Mouse (Mus musculus): Measurements from ENCODE around the gene Rpap3. TPM values are rescaled to one million over a fixed set of nuclear protein-coding genes. Genes with fewer than 3 reads are reported as not detected.
"Not testable (repeated sequence)": the region's sequence is repeated elsewhere in the genome, so short reads cannot be mapped to it uniquely, and the experiment has no call there.

The Rpap3 gene
- total RNA-seq, 2 experiments from 2014 or later: 11.5 to 12.4 TPM

GRCm38 (mm10) chr15:97715083-97715482 lies 9.5 kb upstream of the Rpap3 start:
- intact Hi-C loops (cut with DNase I): loop anchor here (5.0 kb wide), 1 partner anchor 237 kb away; no protein-coding TSS in a partner anchor
- no peak for DNase-seq

DNA sequence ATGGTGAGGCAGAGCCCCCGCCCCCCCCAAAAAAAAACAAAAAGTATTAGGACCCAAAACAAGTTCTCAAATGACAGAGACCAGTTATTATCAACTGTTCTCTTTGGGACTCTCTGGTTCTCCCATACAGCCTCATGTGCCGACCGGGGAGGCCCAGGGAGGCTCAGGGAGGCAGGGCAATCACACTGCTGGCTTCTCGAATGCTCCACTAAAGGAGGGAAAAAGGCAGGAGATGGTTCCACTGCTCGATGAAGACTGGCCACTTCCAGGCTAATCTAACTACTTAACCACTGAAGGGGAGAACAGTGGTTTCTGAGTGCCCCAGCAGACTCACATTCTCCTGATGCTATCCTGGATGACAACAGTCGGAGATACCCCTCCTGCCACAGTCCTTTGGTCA lies 6.9 kb upstream of the Rpap3 start:
- no peak for DNase-seq
- intact Hi-C loops (cut with DNase I): no loop called here

GRCm38 (mm10) chr15:97710906-97711305 lies 5.3 kb upstream of the Rpap3 start:
- intact Hi-C loops (cut with DNase I): no loop called here

DNA sequence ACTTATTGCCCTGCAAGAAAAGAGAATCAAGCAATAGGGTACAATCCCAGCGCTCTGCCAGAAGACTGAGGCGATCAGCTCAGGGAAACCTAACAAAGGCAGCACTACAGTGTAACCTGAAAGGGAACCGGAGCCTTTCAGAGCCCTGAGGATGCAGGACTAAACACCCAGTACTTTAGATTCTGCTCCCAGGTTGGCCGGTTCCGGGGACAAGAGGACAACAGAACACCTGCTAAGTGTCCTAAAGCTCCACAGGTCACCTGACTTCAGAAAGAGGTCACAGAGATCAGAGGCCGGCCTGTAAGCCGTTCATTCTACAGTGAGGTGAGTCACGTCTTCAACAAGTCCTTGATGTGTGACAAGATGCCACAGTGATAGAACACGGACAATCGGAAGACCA lies 9.0 kb downstream of the Rpap3 start:
- intact Hi-C loops (cut with DNase I): no loop called here
- DNase-seq: no peak

More at GRCm38 (mm10) chr15:97710906-97711305, 5.3 kb upstream of the Rpap3 start:
- DNase-seq: no peak

GRCm38 (mm10) chr15:97693411-97693810 lies 12.2 kb downstream of the Rpap3 start:
- no peak for DNase-seq
- intact Hi-C loops (cut with DNase I): no loop called here

DNA sequence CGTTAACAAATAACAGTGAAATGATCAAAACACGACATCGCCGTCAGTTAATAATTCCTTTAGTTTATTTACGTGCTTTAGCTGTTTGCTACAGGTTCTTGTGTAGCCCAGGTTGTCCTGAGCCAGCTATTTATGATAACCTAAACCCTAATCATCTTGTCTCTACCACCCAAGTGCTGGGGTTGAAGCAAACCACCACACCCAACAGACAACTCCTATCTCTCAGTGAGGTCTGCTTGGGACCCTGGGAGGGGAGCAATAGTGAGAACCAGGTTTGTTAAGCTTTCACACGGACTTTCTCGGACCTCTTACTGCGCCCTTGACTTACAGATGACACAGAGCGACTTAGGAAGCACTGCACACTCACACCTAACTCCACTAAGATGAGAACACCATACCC lies 21.5 kb downstream of the Rpap3 start:
- DNase-seq: no peak
- intact Hi-C loops (cut with DNase I): no loop called here

- intact Hi-C loops (cut with DNase I): no loop called here
- no peak for DNase-seq
These were observed 23.6 kb downstream of the Rpap3 start for GRCm38 (mm10) chr15:97682053-97682452.

GRCm38 (mm10) chr15:97679991-97680681 lies 25.5 kb downstream of the Rpap3 start:
- intact Hi-C loops (cut with DNase I): no loop called here
- no peak for DNase-seq

DNA sequence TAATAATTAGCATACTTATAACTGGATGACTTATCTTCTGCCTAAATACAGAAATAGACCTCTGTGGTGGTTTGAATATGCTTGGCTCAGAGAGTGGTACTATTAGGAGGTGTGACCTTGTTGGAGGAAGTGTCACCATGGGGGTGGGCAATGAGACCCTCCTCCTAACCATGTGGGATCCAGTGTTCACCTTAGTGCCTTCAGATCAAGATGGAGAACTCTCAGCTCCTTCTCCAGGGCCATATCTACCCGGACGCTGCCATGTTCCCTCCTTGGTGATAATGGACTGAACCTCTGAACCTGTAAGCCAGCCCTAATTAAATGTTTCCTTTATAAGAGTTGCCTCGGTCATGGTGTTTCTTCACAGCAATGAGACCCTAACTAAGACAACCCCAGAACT lies 28.3 kb downstream of the Rpap3 start:
- intact Hi-C loops (cut with DNase I): no loop called here
- DNase-seq: no peak

- intact Hi-C loops (cut with DNase I): no loop called here
- DNase-seq: no peak
These were observed 29.7 kb downstream of the Rpap3 start for GRCm38 (mm10) chr15:97675927-97676326.

DNA sequence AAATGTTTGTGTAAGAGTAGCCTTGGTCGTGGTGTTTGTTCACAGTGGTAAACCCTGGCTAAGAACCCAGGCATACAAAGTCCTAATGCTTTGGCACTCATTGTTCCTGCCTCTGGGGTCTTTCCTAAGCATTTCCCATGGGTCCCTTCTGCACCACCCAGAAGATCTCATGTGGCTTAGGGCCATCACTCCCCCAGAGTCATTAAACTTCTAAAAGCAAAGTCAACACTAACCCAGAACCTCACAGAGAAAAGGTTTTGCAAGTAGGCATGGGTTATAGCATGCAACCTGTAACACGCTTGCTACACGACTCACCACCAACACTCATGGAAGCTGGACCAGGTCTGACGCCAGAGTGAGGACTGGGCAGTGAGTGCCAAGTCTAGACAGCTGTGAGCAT lies 31.2 kb downstream of the Rpap3 start:
- DNase-seq: no peak
- intact Hi-C loops (cut with DNase I): no loop called here

DNA sequence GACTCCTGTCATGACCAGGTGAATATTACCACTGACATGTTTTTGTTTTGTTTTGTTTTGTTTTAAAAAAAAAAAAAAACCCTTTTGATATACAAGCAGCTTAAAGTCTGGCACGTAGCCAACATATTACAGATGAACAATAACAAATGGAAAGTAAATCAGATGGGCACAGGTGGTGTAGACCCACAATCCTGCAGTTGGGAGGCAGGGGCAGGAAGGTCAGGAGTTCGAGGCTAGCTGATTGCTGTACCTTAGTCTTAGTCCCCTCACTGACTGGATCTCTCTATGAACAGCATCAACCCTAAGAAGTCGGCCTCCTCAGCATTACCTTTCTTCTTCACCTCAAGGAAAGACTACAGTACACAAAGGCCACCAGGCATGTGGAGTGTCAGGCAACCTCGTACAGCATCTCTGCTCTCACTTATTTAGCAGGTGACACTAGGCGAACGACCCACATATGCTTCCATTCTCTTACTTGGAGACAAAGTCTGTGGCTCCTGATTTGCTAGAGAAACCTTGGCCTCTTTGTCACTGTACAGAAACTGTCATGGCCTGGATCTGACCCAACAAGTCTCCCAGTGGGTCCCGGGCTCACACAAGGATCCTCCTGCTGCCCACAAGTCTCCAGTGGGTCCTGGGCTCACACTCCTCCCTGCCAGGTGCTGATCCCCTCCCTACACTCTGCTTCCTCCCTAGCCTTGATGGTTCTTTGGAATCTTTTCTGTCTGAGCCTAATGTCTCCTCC lies 32.2 kb downstream of the Rpap3 start:
- DNase-seq: no peak
- intact Hi-C loops (cut with DNase I): no loop called here

DNA sequence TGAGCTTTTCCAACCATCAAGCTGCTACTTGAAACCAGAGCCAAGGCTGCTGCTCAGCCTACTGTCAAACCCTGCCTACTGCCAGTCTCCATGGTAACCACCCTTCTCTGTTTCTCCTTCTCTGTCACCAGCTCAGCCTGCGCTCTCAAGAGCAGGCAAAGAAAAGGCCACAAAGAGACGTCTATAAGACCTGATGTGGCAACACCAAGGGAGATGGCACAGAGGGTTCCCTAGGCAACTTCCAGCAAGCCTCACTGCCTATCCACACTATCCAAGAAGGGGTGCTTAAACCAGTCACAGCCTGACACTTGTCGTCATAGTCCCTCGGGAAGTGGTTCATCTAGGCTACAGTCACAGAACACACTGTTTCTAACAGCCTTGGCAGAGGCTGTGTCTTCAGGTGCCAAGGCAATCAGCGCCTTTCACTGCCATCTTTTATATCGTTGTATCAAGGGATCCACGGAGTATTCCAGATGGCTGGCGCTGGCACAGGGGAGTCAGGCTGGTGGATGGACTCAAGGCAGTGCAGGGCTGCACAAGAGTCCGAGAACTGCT lies 33.3 kb downstream of the Rpap3 start:
- intact Hi-C loops (cut with DNase I): no loop called here
- DNase-seq: no peak

GRCm38 (mm10) chr15:97670554-97670953 lies 35.1 kb downstream of the Rpap3 start:
- DNase-seq: no peak
- intact Hi-C loops (cut with DNase I): no loop called here

GRCm38 (mm10) chr15:97668158-97668877 lies 37.3 kb downstream of the Rpap3 start:
- intact Hi-C loops (cut with DNase I): loop anchor here (5.0 kb wide), 1 partner anchor 114 kb away; no protein-coding TSS in a partner anchor
- not testable (repeated sequence) for DNase-seq

GRCm38 (mm10) chr15:97667437-97667836 lies 38.2 kb downstream of the Rpap3 start:
- intact Hi-C loops (cut with DNase I): loop anchor here (5.0 kb wide), 1 partner anchor 115 kb away; no protein-coding TSS in a partner anchor

GRCm38 (mm10) chr15:97666457-97666770 lies 39.2 kb downstream of the Rpap3 start:
- intact Hi-C loops (cut with DNase I): loop anchor here (5.0 kb wide), 1 partner anchor 116 kb away; no protein-coding TSS in a partner anchor
- no peak for DNase-seq

More at GRCm38 (mm10) chr15:97667437-97667836, 38.2 kb downstream of the Rpap3 start:
- peak; percentile 66 to 74 for DNase-seq

DNA sequence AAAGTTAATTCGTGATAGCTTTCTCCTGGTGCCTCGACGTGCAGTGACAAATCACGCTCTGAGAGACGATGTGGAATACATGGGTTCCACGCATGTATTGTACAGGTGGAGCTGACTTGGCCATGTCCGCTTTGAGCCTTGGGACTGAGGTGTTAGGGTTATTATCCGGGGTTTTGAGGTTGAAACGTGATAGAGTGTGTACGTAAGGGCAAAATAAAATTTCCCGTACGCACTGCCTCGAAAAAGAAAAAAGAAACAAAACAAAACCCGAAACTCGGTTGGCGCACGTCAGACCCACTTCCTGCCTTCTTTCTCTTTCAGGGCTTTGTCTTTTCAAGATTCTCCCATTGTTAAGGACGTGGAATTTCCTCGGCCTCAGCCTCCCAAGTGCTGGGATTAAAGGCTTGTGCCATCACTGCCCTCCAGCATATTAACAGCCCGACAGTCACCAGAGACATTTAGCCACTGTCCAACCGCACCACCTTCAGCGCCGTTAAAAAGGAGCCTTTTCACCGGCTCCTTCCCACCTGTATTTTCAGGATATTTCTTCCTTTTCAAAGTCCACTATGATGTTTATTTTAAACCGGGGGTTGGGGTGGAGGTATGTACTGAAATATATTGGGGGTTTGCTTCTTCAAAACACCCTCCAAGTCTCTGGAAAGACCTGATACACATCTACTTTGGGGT lies 39.7 kb downstream of the Rpap3 start:
- no peak for DNase-seq
- intact Hi-C loops (cut with DNase I): loop anchor here (2.0 to 5.0 kb wide), 2 partner anchors 116 to 429 kb away; no protein-coding TSS in a partner anchor

DNA sequence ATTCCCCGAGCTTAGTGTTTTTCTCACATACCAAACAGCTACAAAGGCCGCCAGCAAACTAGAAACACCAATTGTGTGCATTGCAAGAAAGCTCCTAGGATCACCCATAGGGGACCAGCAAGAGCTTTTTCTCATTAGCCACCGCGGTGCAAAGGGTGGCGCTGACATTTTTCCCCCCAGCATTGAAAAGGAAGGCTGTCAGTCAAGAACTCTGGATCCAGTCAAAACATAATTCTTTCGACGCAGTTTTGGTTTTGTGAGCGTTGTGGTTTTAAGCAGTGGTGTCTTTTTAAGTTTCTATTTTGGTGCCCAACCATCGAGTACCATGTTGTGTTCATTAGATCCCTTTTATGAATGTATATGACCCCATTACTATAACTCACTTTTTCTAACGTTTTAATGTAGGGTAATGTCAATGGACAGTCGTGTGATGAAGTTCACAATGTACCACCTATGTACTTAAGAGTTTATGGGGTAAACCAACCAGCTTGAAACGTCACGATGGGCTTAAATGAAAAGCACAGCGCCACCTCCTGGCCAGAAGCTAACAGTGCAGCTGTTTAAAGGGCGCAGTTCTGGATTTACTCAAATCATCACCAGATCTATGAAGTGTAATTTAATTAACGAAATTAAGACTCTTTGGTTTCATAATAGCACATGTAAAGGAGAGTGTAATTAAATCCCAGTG lies 40.5 kb downstream of the Rpap3 start:
- DNase-seq: no peak
- intact Hi-C loops (cut with DNase I): loop anchor here (2.0 to 5.0 kb wide), 4 partner anchors 63 to 428 kb away; no protein-coding TSS in a partner anchor

All from heart, postnatal 14 days (tissue).